Mouse (Mus musculus): ENCODE measurements around the gene Dync2li1.

GRCm38 (mm10) chr17:84650302-84651017 is 24.2 kb downstream of the Dync2li1 start:
- no peak for TF ChIP-seq TCF12 (IDR thresholded peaks at IDR 0.05; ENCODE audit: insufficient read depth, poor library complexity, severe bottlenecking)
- no peak for TF ChIP-seq SRF (IDR thresholded peaks at IDR 0.05; ENCODE audit: control insufficient read depth, insufficient read length, low read depth)

Measured in myocyte (in vitro differentiated cells).